Mouse (Mus musculus) limb, embryonic 14.5 days (tissue): Measurements from ENCODE around the gene Cradd. TPM values are rescaled to one million over a fixed set of nuclear protein-coding genes. Genes with fewer than 3 reads are reported as not detected.

ENCODE experiments used
- ATAC-seq: fragments of 200-750 bp; cut with Nextera tagmentation; 2 replicates; pipeline ENCODE4 v1.8.0; 2017; ENCODE audit warnings: low read depth, moderate number of reproducible peaks, moderate TSS enrichment; ENCODE audit not compliant: low FRiP score
- DNase-seq: peaks from one replicate; pipeline ENCODE4 v3.0.0-alpha.2; 2015; ENCODE audit warnings: low spot score
- H3K27ac ChIP-seq: fragments of 300-500 bp; sonication (generic); replicated peaks from 2 replicates; pipeline ENCODE4 v1.5.1; 2014; ENCODE audit warnings: low read depth, mild to moderate bottlenecking, low read length, moderate library complexity, mixed read lengths
- H3K27me3 ChIP-seq: fragments of 300-500 bp; sonication (generic); 2 replicates; pipeline ENCODE4 v1.6.1; 2014; ENCODE audit warnings: low read length, mixed read lengths; ENCODE audit not compliant: control insufficient read depth, insufficient read depth
- H3K36me3 ChIP-seq: fragments of 300-500 bp; sonication (generic); 2 replicates; pipeline ENCODE4 v1.6.1; 2014; ENCODE audit warnings: mild to moderate bottlenecking, low read length, moderate library complexity, mixed read lengths; ENCODE audit not compliant: control insufficient read depth, insufficient read depth
- H3K4me1 ChIP-seq: fragments of 300-500 bp; sonication (generic); 2 replicates; pipeline ENCODE4 v1.6.1; 2014; ENCODE audit warnings: antibody characterized with exemption, low read length, mixed read lengths; ENCODE audit not compliant: control insufficient read depth, insufficient read depth
- H3K4me2 ChIP-seq: fragments of 300-500 bp; sonication (generic); replicated peaks from 2 replicates; pipeline ENCODE4 v1.6.1; 2014; ENCODE audit warnings: low read depth, mild to moderate bottlenecking, low read length, moderate library complexity; ENCODE audit not compliant: severe bottlenecking
- H3K4me3 ChIP-seq: fragments of 300-500 bp; sonication (generic); replicated peaks from 2 replicates; pipeline ENCODE4 v1.5.1; 2014; ENCODE audit warnings: low read length
- H3K9ac ChIP-seq: fragments of 300-500 bp; sonication (generic); 2 replicates; pipeline ENCODE4 v1.6.1; 2014; ENCODE audit warnings: mild to moderate bottlenecking, low read depth, low read length, moderate library complexity; ENCODE audit not compliant: severe bottlenecking
- H3K9me3 ChIP-seq: fragments of 300-500 bp; sonication (generic); 2 replicates; pipeline ENCODE4 v1.6.1; 2016; ENCODE audit warnings: low read length; ENCODE audit not compliant: control insufficient read depth
- POLR2A ChIP-seq: fragments of 200-500 bp; IDR thresholded peaks from 2 replicates; pipeline ENCODE4 v1.8.0; 2012; ENCODE audit warnings: inconsistent platforms, mild to moderate bottlenecking, moderate library complexity, borderline replicate concordance; ENCODE audit not compliant: insufficient read depth, insufficient read length; ENCODE audit errors: extremely low read depth
- WGBS: fragments of 180-500 bp; shearing (Covaris S2); extraction: QIAGEN DNeasy Blood & Tissue Kit; methylation state at CpG from one replicate; pipeline ENCODE4 v1.1.7; 2014; 5-methylcytosine and 5-hydroxymethylcytosine counted together
- polyA plus RNA-seq, 2 experiments: library from polyadenylated mRNA; depleted of rRNA in 1 of 2; stranded (reverse) in 1 of 2; unstranded in 1 of 2; fragments of >200 nt; fragmentation: Nextera tagmentation in 1 of 2; extraction: Ambion mirVana in 1 of 2; gene quantifications; 2 replicates each; pipeline versions ENCODE4 v1.2.1 to v1.2.3; 2012 to 2014

Gene Cradd
- polyA plus RNA-seq, 2 experiments = 8.1 to 10.4 TPM

- Histone ChIP-seq H3K36me3 (no peaks in the 10 kb centered on the region), H3K9me3 (no peaks in the 10 kb centered on the region), H3K27me3 (no peaks in the 10 kb centered on the region), H3K9ac (no peak overlapping the region), H3K4me2 (no peak overlapping the region), H3K27ac (no peak overlapping the region), H3K4me1 (no peaks in the 10 kb centered on the region), H3K4me3 (no peak overlapping the region)
- TF ChIP-seq POLR2A = no peak
- ATAC-seq (no peak), DNase-seq (no peak)
- WGBS = 36% methylated on average over 6 of the region's 6 CpGs
Measured at GRCm38 (mm10) chr10:95248362-95248761, 75.6 kb downstream of the Cradd start.

GRCm38 (mm10) chr10:95246696-95247095 lies 77.2 kb downstream of the Cradd start:
- Histone ChIP-seq H3K4me2 (no peak overlapping the region), H3K27me3 (no peaks in the 10 kb centered on the region), H3K9ac (no peak overlapping the region), H3K9me3 (no peaks in the 10 kb centered on the region), H3K4me3 (no peak overlapping the region), H3K36me3 (no peaks in the 10 kb centered on the region), H3K4me1 (no peaks in the 10 kb centered on the region), H3K27ac (no peak overlapping the region)
- no peak for ATAC-seq
- no peak for TF ChIP-seq POLR2A
- DNase-seq = no peak
- 33% methylated on average over 2 of the region's 2 CpGs for WGBS

- WGBS = 89% methylated on average over 2 of the region's 2 CpGs
- DNase-seq (no peak), ATAC-seq (no peak)
- no peak overlapping the region for H3K27ac ChIP-seq
- no peaks in the 10 kb centered on the region for H3K4me1 ChIP-seq
- H3K9me3 ChIP-seq = no peaks in the 10 kb centered on the region
- H3K4me3 ChIP-seq = no peak overlapping the region
- no peak for TF ChIP-seq POLR2A
- H3K4me2 ChIP-seq = no peak overlapping the region
- H3K36me3 ChIP-seq = no peaks in the 10 kb centered on the region
- H3K27me3 ChIP-seq = no peaks in the 10 kb centered on the region
- H3K9ac ChIP-seq = no peak overlapping the region
Measured at GRCm38 (mm10) chr10:95245680-95245982, 78.3 kb downstream of the Cradd start.

GRCm38 (mm10) chr10:95244961-95245679 lies 78.8 kb downstream of the Cradd start:
- no peak overlapping the region for H3K9ac ChIP-seq
- TF ChIP-seq POLR2A = no peak
- H3K27me3 ChIP-seq = no peaks in the 10 kb centered on the region
- no peaks in the 10 kb centered on the region for H3K36me3 ChIP-seq
- H3K9me3 ChIP-seq = no peaks in the 10 kb centered on the region
- no peak overlapping the region for H3K4me2 ChIP-seq
- H3K4me1 ChIP-seq = no peaks in the 10 kb centered on the region
- no peak for ATAC-seq
- 58% methylated on average over 19 of the region's 23 CpGs for WGBS
- DNase-seq = no peak
- no peak overlapping the region for H3K27ac ChIP-seq
- no peak overlapping the region for H3K4me3 ChIP-seq

GRCm38 (mm10) chr10:95239196-95240069 lies 84.5 kb downstream of the Cradd start:
- Histone ChIP-seq H3K36me3 (no peaks in the 10 kb centered on the region), H3K4me3 (no peak overlapping the region), H3K4me1 (peaks cover 16% of the 10 kb centered on the region), H3K27ac (no peak overlapping the region), H3K9me3 (no peaks in the 10 kb centered on the region), H3K27me3 (no peaks in the 10 kb centered on the region), H3K4me2 (no peak overlapping the region), H3K9ac (no peak overlapping the region)
- ATAC-seq = no peak
- 44% methylated on average over 13 of the region's 13 CpGs for WGBS
- no peak for TF ChIP-seq POLR2A
- no peak for DNase-seq
